Mouse (Mus musculus): Measurements from ENCODE around the gene Cbx1.

DNA sequence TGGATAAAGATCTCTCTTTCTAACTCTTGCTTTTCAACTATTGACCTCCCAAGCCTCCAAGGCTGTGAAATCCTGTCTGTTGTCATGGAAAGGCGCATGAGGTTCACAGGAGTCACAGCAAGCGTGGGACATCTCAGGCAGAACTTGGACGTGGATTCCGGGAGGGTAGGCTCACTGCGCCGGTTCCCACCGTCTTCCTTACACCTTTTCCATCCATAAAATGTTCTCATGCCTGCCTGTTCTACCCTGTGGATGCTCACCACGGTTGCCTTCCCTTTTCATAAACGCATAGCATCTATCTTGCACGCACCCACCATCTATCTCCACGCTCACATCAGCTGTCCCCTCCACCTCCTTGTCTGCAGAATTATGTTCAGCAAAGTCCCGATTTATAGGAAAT is 48.1 kb upstream of the Cbx1 start:
- TF ChIP-seq GATA1 (IDR thresholded peaks at IDR 0.05; ENCODE audit: borderline replicate concordance, low read length) (no peak), FLI1 (IDR thresholded peaks at IDR 0.05; ENCODE audit: low read length) (no peak)
